Mouse (Mus musculus) embryo, embryonic 11.5 days (tissue): ENCODE data around the gene Lrrc8b.

ENCODE experiments used
- DNase-seq: peaks from one replicate; pipeline ENCODE4 v3.0.0-alpha.2; 2012; ENCODE audit warnings: low read depth, low spot score

Gene Lrrc8b

GRCm38 (mm10) chr5:105415198-105415791, at the start of gene Lrrc8b:
Gene Lrrc8b (plus strand): TSS chr5:105415775.
- DNase-seq = peak; percentile 72

- DNase-seq = no peak
These were observed 34.1 kb upstream of the Lrrc8b start for GRCm38 (mm10) chr5:105381482-105381881.

GRCm38 (mm10) chr5:105390346-105390745, 25.2 kb upstream of the Lrrc8b start:
- no peak for DNase-seq

DNA sequence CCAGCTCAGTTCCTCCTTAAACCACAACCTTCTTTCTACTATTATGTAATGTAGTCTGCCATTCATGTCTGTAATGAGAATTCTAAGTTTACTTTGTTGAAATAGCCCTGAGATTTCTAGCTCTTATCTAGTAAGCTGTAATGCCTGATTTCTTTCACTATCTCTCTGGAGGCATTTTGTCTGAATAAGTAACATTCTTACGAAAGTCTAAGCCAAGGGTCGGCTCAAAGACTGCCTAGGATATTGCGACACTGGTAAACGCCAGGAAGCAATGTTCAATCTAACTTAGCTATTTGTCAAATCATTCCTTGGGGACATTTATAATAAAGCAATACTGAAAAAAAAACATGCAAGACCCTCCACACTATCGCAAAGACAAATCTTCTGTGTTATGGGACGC, 21.8 kb upstream of the Lrrc8b start:
- no peak for DNase-seq

DNA sequence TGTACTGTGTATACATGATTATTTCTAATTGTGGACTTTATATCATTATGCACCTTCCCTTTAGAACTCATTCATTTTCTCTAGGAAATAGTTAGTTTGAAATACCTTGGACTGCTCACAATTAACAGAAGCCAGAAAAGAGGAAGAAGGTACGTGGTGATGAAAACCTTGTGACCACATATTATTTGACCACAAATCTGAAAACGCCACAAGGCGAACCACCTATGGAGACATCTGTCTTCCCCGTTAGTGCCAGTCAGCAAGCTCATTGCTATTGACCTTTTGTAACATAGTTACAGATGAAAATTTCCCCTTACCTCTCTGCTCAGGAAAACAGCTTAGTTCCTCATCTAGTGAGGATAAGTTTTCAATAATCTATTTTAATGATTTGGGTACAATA, 20.4 kb upstream of the Lrrc8b start:
- DNase-seq = no peak

DNA sequence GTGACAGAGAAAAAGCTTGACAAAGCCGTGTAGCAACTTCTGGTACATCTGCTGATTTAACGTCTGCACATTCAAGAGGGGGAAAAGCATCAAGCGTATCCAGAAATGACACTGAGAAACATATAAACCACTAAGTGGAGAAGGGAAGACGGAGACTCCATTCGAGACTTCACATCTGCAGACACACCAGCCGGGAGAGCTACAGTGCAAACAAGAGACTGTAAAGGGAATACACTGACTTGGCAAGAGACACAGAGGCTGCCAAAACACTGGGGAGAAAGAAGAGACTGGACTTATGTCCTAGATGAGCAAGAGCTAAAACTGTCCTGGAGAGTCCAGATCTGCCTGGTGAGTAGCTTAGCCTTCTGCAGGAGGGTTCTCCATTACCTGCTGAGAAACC, 16.6 kb upstream of the Lrrc8b start:
- DNase-seq = no peak

DNA sequence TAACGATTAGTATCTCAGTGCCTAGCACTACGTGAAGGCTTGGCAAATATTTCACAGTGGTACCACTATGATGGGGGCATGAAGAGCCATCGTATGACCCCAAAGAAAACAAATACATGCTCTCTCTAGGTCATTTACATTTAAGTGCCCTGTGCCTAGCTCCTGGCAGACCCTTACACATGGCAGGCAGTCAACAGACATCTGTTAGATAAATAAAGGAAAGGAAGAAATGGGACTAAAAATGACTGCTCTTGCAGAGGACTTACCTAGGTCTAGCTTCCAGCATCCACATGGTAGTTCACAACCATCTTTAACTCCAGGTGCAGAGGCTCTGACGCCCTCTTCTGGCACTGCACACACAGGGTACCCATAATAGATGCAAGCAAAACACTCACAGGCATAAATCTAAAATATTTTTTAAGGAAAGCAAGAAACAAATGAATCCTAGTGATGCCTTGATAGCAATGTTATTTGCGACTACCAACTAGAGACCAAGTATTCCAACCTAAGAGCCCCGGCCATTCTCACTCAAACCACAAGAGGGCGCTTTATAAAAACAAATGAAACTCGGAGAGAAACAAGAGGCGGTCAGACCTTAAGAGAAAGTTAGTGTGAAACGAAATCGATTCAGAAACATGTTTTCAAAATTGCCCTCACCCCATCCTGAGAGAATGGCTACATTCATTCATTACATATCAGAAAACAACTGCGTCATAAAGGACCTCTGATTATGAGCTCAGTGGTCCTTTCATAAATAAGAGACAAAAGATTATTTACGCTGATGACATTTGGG, 15.7 kb upstream of the Lrrc8b start:
- DNase-seq = peak; percentile 57

GRCm38 (mm10) chr5:105400424-105401375, 14.9 kb upstream of the Lrrc8b start:
- DNase-seq = no peak

DNA sequence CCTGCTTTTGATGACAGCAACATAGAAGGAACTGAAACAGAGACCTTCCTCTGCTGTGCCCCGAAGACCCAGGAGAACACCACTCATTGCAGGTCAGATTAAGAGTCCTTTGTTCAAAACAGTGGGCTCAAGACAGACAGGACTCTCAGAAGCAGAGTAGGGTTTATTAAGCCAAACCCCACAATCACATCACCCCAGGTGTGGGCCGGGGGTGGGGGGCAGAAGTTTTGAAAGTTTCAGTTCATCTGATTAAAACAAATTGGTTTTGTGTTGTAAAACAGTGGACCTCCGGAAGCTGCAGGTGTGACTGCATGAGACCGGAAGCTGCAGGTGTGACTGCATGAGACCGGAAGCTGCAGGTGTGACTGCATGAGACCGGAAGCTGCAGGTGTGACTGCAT, 14.0 kb upstream of the Lrrc8b start:
- DNase-seq = no peak

DNA sequence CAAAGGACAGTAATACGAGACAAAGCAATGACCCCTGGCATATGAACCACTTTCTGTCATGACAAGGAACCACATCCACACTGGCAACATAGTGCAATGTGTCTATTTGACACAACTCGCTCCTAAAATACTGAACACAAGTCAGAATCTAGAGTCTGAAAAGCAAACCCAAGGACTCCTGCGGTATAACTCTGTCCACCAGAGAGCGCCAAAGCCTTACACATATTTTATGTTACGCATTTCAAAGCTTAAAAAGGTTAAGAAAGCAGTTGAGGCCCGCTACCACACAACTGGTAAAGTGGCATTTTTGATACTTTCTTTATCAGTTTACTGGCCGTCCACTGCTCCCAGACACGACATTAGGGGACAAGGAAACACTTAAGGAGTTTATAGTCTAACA, 10.6 kb upstream of the Lrrc8b start:
- peak; percentile 54 for DNase-seq

DNA sequence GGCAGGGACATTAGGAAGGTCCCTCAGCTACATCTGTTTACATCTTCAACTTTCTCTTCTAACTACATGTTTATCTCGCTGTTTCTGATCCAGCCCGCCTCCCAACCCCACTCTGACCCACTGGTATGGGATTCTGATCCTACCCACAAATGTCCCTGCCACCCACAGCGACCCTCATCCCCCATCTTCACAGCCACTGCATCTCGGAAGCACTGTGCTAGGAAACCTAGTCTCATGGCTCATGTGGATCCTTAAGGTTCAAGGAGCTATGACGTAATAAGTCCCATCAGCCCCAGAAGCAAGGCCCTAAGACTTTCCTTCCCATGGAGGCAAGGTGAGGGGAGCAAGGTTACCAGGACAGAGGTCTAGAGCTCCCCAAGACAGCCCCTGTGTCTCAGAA, 7.9 kb upstream of the Lrrc8b start:
- DNase-seq = no peak

- no peak for DNase-seq
These were observed 6.5 kb upstream of the Lrrc8b start for GRCm38 (mm10) chr5:105409092-105409491.

DNA sequence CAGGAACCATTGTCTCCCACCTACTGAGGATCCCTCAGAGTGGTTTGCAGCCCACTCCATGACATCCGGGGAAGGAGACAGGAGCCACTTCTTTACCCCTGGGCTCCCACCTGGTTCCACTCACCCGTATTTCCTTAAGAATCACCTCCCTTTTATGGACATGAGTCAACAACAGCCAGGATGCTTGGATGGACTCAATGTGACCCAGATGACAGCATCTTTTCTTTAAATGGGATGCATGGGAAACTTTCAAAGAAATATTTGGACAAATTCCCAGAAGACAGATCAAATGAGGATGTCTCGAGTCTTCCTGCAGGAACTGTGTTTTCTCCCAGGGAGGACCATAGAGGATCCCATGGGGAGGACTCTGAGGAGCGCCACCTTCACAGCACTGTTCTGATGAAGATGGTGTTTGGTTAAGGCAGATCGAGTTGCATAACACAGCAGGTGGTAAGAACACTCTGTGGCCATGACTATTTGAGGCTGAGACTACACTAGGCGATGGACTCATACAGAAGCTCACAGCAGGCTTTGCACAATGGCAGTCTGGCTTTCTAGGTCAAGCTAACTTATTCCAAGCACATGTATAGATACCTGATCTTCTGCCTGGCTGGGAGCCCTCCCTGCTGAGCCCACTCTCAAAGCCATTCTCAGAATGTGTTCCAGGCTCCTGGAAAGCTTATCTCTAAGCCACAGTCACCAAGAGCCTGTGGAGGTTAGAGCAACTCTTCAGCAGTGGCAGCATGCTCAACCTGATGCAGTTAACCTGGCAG, 4.9 kb upstream of the Lrrc8b start:
- no peak for DNase-seq

DNA sequence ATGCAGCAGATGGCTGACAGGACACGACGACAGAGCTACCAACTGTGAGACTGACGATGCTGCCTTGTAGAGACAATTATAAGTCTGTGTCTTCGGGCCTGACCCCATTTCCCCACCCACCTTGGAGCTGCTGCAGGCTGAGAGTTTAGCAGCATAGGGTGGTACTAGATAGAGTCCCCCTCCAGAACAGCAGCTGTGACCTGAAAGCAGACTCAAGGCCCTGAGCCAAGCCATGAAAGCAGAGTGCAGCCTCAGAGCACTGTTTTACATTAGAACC, 4.3 kb upstream of the Lrrc8b start:
- DNase-seq = no peak

- no peak for DNase-seq
These were observed 3.8 kb upstream of the Lrrc8b start for GRCm38 (mm10) chr5:105411768-105412167.

DNA sequence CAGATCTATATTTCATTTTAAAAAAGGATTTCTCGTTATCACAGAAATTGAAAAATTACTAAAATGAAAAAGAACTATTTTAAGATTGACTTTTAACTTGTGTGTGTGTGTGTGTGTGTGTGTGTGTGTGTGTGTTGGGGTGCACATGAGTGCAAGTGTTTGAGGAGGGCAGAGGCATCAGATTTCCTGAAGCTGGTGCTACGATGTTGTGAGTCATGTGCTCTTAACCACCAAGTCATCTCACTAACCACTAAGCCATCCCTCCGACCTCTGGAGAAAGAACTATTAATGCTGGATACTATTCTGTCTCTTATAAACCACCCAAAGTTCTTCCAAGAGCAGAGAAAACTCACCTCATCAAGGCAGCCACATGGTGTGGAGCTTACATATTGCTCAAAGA, 2.9 kb upstream of the Lrrc8b start:
- no peak for DNase-seq

GRCm38 (mm10) chr5:105414341-105415120, 1.0 kb upstream of the Lrrc8b start:
- DNase-seq = no peak

GRCm38 (mm10) chr5:105415951-105416675, 538 bp downstream of the Lrrc8b start:
- no peak for DNase-seq

- DNase-seq = no peak
These were observed 1.6 kb downstream of the Lrrc8b start for GRCm38 (mm10) chr5:105417217-105417616.

GRCm38 (mm10) chr5:105418364-105418763, 2.8 kb downstream of the Lrrc8b start:
- DNase-seq = no peak
